Mouse (Mus musculus) megakaryocyte, embryonic 14.5 days (primary cell): ENCODE data around the gene Adh4.

Experiments
- FLI1 ChIP-seq: IDR thresholded peaks from 2 replicates; pipeline ENCODE4 v1.6.1; 2012; ENCODE audit warnings: low read length, inconsistent platforms, mixed read lengths
- GATA1 ChIP-seq: IDR thresholded peaks from 3 replicates; pipeline ENCODE4 v1.6.1; 2012; ENCODE audit warnings: mixed read lengths, low read length, inconsistent platforms, borderline replicate concordance

GRCm38 (mm10) chr3:138415121-138415690 lies at the start of gene Adh4:
- TF ChIP-seq GATA1 (no peak), FLI1 (no peak)
